Mouse (Mus musculus) midbrain, embryonic 13.5 days (tissue): ENCODE data around the gene Itpr2. TPM values are rescaled to one million over a fixed set of nuclear protein-coding genes. Genes with fewer than 3 reads are reported as not detected.

Experiments
- ATAC-seq: fragments of 200-750 bp; cut with Nextera tagmentation; 2 replicates; pipeline ENCODE4 v1.8.0; 2017; ENCODE audit warnings: mild to moderate bottlenecking, moderate TSS enrichment, moderate library complexity
- H3K27ac ChIP-seq: fragments of 300-500 bp; sonication (generic); 2 replicates; pipeline ENCODE4 v1.5.1; 2015; ENCODE audit warnings: inconsistent platforms, mild to moderate bottlenecking, moderate library complexity
- H3K27me3 ChIP-seq: fragments of 300-500 bp; sonication (generic); 2 replicates; pipeline ENCODE4 v1.6.1; 2015; ENCODE audit warnings: mild to moderate bottlenecking, inconsistent platforms
- H3K36me3 ChIP-seq: fragments of 300-500 bp; sonication (generic); 2 replicates; pipeline ENCODE4 v1.6.1; 2015; ENCODE audit warnings: mild to moderate bottlenecking, inconsistent platforms
- H3K4me1 ChIP-seq: fragments of 300-500 bp; sonication (generic); replicated peaks from 2 replicates; pipeline ENCODE4 v1.6.1; 2015; ENCODE audit warnings: inconsistent platforms
- H3K4me2 ChIP-seq: fragments of 300-500 bp; sonication (generic); replicated peaks from 2 replicates; pipeline ENCODE4 v1.6.1; 2015; ENCODE audit warnings: moderate library complexity, mild to moderate bottlenecking, inconsistent platforms
- H3K4me3 ChIP-seq: fragments of 300-500 bp; sonication (generic); replicated peaks from 2 replicates; pipeline ENCODE4 v1.5.1; 2015; ENCODE audit warnings: mild to moderate bottlenecking, inconsistent platforms
- H3K9ac ChIP-seq: fragments of 300-500 bp; sonication (generic); replicated peaks from 2 replicates; pipeline ENCODE4 v1.6.1; 2015; ENCODE audit warnings: mild to moderate bottlenecking, inconsistent platforms
- H3K9me3 ChIP-seq: fragments of 300-500 bp; sonication (generic); 2 replicates; pipeline ENCODE4 v1.6.1; 2016; ENCODE audit warnings: mild to moderate bottlenecking, inconsistent platforms
- WGBS: fragments of 180-500 bp; shearing (Covaris S2); methylation state at CpG from one replicate; pipeline ENCODE4 v1.1.7; 2015; 5-methylcytosine and 5-hydroxymethylcytosine counted together
- polyA plus RNA-seq: library from polyadenylated mRNA; unstranded; fragments of >200 nt; fragmentation: Nextera tagmentation; extraction: Ambion mirVana; gene quantifications from 2 replicates; pipeline ENCODE4 v1.2.1, GENCODE M21; 2015

Gene Itpr2
- polyA plus RNA-seq, 1 experiment from 2014 or later, result 4.5 TPM

DNA sequence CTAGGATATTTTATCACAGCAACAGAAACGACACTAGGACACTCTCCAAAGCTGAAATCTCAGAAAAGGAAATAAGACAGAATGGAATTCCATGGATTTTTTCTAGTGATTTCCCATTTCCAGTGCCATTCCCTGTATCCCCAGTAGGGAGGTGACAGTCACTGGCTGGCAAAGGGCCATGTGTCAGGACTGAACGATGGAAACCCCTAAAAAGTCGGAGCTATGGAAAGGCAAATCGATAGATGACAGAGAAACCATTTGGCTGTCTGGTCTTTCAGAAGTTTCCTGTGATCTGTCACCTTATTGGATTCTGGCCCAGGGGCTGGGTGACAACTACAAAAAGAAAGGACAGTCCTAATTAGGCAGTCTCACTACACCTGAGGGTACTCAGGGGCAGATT, 135.8 kb downstream of the Itpr2 start:
- H3K36me3 ChIP-seq, result no peaks in the 10 kb centered on the region
- H3K9ac ChIP-seq, result no peak overlapping the region
- H3K9me3 ChIP-seq, result no peaks in the 10 kb centered on the region
- WGBS, result 83% methylated on average over 4 of the region's 4 CpGs
- H3K4me3 ChIP-seq, result no peak overlapping the region
- H3K4me1 ChIP-seq, result no peaks in the 10 kb centered on the region
- ATAC-seq, result no peak
- H3K27ac ChIP-seq, result no peak overlapping the region
- no peak overlapping the region for H3K4me2 ChIP-seq
- no peaks in the 10 kb centered on the region for H3K27me3 ChIP-seq

- no peak overlapping the region for H3K27ac ChIP-seq
- H3K4me1 ChIP-seq, result no peaks in the 10 kb centered on the region
- no peak overlapping the region for H3K4me3 ChIP-seq
- H3K9me3 ChIP-seq, result no peaks in the 10 kb centered on the region
- no peak for ATAC-seq
- WGBS, result 79% methylated on average over 4 of the region's 4 CpGs
- H3K9ac ChIP-seq, result no peak overlapping the region
- no peaks in the 10 kb centered on the region for H3K27me3 ChIP-seq
- no peak overlapping the region for H3K4me2 ChIP-seq
- no peaks in the 10 kb centered on the region for H3K36me3 ChIP-seq
Observed at GRCm38 (mm10) chr6:146357911-146358310, 144.1 kb downstream of the Itpr2 start.

GRCm38 (mm10) chr6:146352258-146352805, 149.7 kb downstream of the Itpr2 start:
- H3K9ac ChIP-seq, result no peak overlapping the region
- 0 out of 2 replicates have a peak overlapping the region, but pooled peaks have one; percentile 47 for H3K27ac ChIP-seq
- H3K4me3 ChIP-seq, result no peak overlapping the region
- no peaks in the 10 kb centered on the region for H3K36me3 ChIP-seq
- H3K9me3 ChIP-seq, result no peaks in the 10 kb centered on the region
- no peak for ATAC-seq
- H3K27me3 ChIP-seq, result no peaks in the 10 kb centered on the region
- 47% methylated on average over 9 of the region's 9 CpGs for whole genome bisulfite sequencing
- H3K4me1 ChIP-seq, result peaks cover 9% of the 10 kb centered on the region; the same call in 1 of the 2 replicates
- H3K4me2 ChIP-seq, result no peak overlapping the region

DNA sequence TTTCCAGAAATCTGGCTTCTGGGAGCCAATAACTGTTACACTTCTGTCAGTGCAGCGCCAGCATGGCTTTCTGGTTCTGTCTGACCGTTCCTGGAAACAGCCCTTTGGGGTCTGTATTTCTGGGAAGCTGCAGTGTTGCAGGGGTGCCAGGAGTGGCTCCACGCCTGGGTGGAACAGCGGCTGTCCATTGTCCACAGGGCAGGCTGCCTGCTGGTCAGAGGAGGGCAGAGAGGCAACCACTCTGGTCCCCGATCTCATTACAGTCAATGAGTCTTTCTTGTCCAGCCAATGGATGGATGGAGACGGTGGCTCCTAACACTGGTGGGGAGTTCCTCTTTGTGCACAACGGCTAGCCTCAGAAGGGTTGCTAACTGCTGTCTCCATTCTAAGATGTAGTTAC, 150.2 kb downstream of the Itpr2 start:
- 72% methylated on average over 7 of the region's 7 CpGs for WGBS
- H3K4me3 ChIP-seq, result no peak overlapping the region
- peaks cover 9% of the 10 kb centered on the region; the same call in 1 of the 2 replicates for H3K4me1 ChIP-seq
- H3K27me3 ChIP-seq, result no peaks in the 10 kb centered on the region
- no peak overlapping the region for H3K9ac ChIP-seq
- no peak for ATAC-seq
- H3K36me3 ChIP-seq, result no peaks in the 10 kb centered on the region
- H3K9me3 ChIP-seq, result no peaks in the 10 kb centered on the region
- H3K27ac ChIP-seq, result no peak overlapping the region
- no peak overlapping the region for H3K4me2 ChIP-seq

DNA sequence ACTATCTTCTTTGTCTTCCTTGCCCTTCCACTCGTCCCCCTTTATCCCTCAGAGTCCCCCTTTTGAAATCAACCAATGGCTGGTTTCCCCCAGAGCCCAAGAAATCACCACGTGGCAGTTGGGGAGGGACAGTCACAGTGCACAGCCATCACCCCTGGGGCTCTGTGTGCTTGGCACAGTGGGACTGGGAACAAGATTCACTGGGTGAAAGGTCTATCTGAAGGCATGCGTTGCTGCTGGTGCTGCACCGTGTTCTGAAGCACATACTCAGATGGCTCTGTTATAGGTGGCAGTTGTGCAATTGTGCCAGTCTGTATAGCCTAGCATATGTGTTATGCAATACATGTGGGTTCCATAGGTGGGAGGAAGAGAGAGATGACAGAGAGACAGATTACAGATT, 154.5 kb downstream of the Itpr2 start:
- Histone ChIP-seq H3K27ac (no peak overlapping the region), H3K9ac (no peak overlapping the region), H3K36me3 (no peaks in the 10 kb centered on the region), H3K9me3 (no peaks in the 10 kb centered on the region), H3K4me2 (no peak overlapping the region), H3K4me3 (no peak overlapping the region), H3K4me1 (peaks cover 23% of the 10 kb centered on the region), H3K27me3 (no peaks in the 10 kb centered on the region)
- WGBS, result 56% methylated on average over 4 of the region's 4 CpGs
- ATAC-seq, result no peak

DNA sequence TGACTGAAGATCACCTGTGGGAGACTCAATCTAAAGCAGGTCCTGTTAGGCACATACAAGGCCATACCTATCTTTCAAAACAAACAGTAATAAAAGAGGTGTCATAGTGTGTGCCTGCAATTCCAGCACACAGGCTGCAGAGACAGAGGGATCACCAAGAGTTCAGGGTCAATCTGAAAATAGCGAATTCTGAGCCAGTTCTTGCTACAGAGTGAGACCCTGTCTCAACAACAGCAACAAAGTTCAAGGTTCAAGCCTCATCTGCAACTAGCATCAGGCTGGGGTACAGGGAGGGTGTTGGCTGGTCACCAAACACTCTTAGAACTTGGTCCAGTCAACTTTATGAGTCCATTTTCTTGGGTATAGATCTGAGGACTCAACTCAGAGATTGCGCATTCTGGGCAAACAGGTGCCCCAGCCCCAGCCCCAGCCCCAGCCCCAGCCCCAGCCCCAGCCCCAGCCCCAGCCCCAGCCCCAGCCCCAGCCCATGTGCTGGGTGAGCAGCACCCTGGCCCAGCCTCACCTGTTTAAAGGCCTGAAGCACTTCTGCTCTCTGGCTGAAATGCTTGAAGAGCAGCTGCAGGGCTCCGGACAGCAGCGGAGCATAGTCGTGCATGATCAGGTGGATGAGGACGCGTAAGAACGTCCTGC, 155.4 kb downstream of the Itpr2 start:
- no peaks in the 10 kb centered on the region for H3K9me3 ChIP-seq
- H3K4me1 ChIP-seq, result peaks cover 16% of the 10 kb centered on the region
- no peak overlapping the region for H3K27ac ChIP-seq
- WGBS, result 90% methylated on average over 8 of the region's 8 CpGs
- no peaks in the 10 kb centered on the region for H3K27me3 ChIP-seq
- no peak overlapping the region for H3K4me2 ChIP-seq
- ATAC-seq, result no peak
- H3K9ac ChIP-seq, result no peak overlapping the region
- H3K36me3 ChIP-seq, result no peaks in the 10 kb centered on the region
- no peak overlapping the region for H3K4me3 ChIP-seq

GRCm38 (mm10) chr6:146344732-146345131, 157.3 kb downstream of the Itpr2 start:
- Histone ChIP-seq H3K27me3 (no peaks in the 10 kb centered on the region), H3K4me2 (no peak overlapping the region), H3K36me3 (no peaks in the 10 kb centered on the region), H3K4me3 (no peak overlapping the region), H3K9me3 (no peaks in the 10 kb centered on the region), H3K9ac (no peak overlapping the region), H3K4me1 (peaks cover 16% of the 10 kb centered on the region), H3K27ac (no peak overlapping the region)
- 91% methylated on average over 3 of the region's 3 CpGs for WGBS
- no peak for ATAC-seq

GRCm38 (mm10) chr6:146343671-146344384, 158.2 kb downstream of the Itpr2 start:
- Histone ChIP-seq H3K4me3 (no peak overlapping the region), H3K4me2 (no peak overlapping the region), H3K4me1 (peaks cover 16% of the 10 kb centered on the region), H3K9me3 (no peaks in the 10 kb centered on the region), H3K36me3 (no peaks in the 10 kb centered on the region), H3K27me3 (no peaks in the 10 kb centered on the region), H3K27ac (no peak overlapping the region), H3K9ac (no peak overlapping the region)
- ATAC-seq, result no peak
- 38% methylated on average over 10 of the region's 10 CpGs for WGBS

DNA sequence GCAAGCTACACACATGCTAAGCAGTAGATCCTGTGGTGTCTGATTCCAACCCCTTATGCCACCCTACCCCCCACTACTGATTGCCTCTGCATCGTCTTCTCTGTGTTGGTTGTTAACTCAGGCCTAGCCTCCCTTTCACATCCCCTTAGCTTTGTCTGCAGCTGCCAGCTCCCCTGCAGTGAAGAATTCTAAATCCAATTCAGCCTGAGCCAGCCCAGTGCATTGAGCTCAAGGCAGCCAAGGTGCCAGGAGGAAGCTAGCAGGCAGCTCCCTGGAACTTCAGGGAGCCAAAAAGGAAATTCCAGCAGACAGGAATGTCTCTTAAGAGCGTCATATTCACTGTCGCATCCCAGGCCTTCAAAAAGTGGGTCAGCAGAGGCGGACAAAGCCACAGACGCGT, 159.0 kb downstream of the Itpr2 start:
- no peak overlapping the region for H3K4me2 ChIP-seq
- 0 out of 2 replicates have a peak overlapping the region, but pooled peaks have one; percentile 19 for H3K9ac ChIP-seq
- H3K9me3 ChIP-seq, result no peaks in the 10 kb centered on the region
- H3K27me3 ChIP-seq, result no peaks in the 10 kb centered on the region
- no peaks in the 10 kb centered on the region for H3K36me3 ChIP-seq
- H3K27ac ChIP-seq, result no peak overlapping the region
- 9% methylated on average over 6 of the region's 6 CpGs for WGBS
- peaks cover 16% of the 10 kb centered on the region for H3K4me1 ChIP-seq
- H3K4me3 ChIP-seq, result no peak overlapping the region
- peak; percentile 60; the same call in 1 of the 2 replicates for ATAC-seq

GRCm38 (mm10) chr6:146341934-146342333, 160.1 kb downstream of the Itpr2 start:
- no peak overlapping the region for H3K9ac ChIP-seq
- H3K4me2 ChIP-seq, result no peak overlapping the region
- H3K36me3 ChIP-seq, result no peaks in the 10 kb centered on the region
- no peaks in the 10 kb centered on the region for H3K9me3 ChIP-seq
- no peak overlapping the region for H3K4me3 ChIP-seq
- no peaks in the 10 kb centered on the region for H3K27me3 ChIP-seq
- no peak overlapping the region for H3K27ac ChIP-seq
- WGBS, result 74% methylated on average over 3 of the region's 3 CpGs
- ATAC-seq, result no peak
- peaks cover 16% of the 10 kb centered on the region for H3K4me1 ChIP-seq

- Histone ChIP-seq H3K36me3 (no peaks in the 10 kb centered on the region), H3K27me3 (no peaks in the 10 kb centered on the region), H3K4me3 (no peak overlapping the region), H3K27ac (no peak overlapping the region), H3K4me2 (no peak overlapping the region), H3K9ac (no peak overlapping the region), H3K4me1 (peaks cover 16% of the 10 kb centered on the region), H3K9me3 (no peaks in the 10 kb centered on the region)
- no peak for ATAC-seq
- WGBS, result 85% methylated on average over 3 of the region's 3 CpGs
Observed at GRCm38 (mm10) chr6:146341413-146341812, 160.6 kb downstream of the Itpr2 start.

DNA sequence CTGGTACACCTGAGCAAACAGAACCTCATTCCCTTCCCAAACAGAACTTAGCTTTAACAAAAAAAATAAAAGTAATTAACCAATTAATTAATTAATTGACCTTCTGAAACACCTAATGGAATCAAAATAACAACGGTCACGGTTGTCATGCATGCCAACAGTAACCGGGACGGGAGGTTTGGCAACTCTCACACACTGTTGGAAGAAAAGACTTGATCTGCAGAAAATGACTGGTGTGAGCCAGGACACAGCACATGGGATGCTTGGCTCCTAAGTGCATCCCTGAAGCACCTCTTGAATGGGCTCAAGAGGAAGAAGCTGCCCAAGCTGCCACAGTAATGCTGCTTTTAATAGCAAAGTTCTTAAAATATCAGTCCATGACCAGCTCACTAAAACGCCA, 161.1 kb downstream of the Itpr2 start:
- WGBS, result 73% methylated on average over 5 of the region's 5 CpGs
- Histone ChIP-seq H3K36me3 (no peaks in the 10 kb centered on the region), H3K9me3 (no peaks in the 10 kb centered on the region)

More for the DNA sequence above, 161.1 kb downstream of the Itpr2 start:
- H3K27me3 ChIP-seq, result no peaks in the 10 kb centered on the region
- no peak for ATAC-seq
- H3K27ac ChIP-seq, result no peak overlapping the region
- H3K9ac ChIP-seq, result no peak overlapping the region
- peaks cover 16% of the 10 kb centered on the region for H3K4me1 ChIP-seq
- H3K4me2 ChIP-seq, result no peak overlapping the region
- no peak overlapping the region for H3K4me3 ChIP-seq
